Mouse (Mus musculus) inflammation-experienced regulatory T-cells, adult 6 months (primary cell): ENCODE data around the gene Nrg4. TPM values are rescaled to one million over a fixed set of nuclear protein-coding genes. Genes with fewer than 3 reads are reported as not detected.
"Not testable (repeated sequence)": the region's sequence is repeated elsewhere in the genome, so short reads cannot be mapped to it uniquely, and the experiment has no call there.

Source experiments
- ATAC-seq: one replicate; pipeline ENCODE4 v1.8.0; 2017
- polyA plus RNA-seq, 3 experiments: library from polyadenylated mRNA; unstranded; fragments of 100-300 nt; shearing (Covaris generic); gene quantifications; one replicate each; pipeline ENCODE4 v1.2.1; 2017

The Nrg4 gene
- polyA plus RNA-seq, 3 experiments from 2014 or later, result 2.8 to 6.7 (median 4.7) TPM

GRCm38 (mm10) chr9:55313619-55314261, 12.9 kb downstream of the Nrg4 start:
- ATAC-seq, result no peak

DNA sequence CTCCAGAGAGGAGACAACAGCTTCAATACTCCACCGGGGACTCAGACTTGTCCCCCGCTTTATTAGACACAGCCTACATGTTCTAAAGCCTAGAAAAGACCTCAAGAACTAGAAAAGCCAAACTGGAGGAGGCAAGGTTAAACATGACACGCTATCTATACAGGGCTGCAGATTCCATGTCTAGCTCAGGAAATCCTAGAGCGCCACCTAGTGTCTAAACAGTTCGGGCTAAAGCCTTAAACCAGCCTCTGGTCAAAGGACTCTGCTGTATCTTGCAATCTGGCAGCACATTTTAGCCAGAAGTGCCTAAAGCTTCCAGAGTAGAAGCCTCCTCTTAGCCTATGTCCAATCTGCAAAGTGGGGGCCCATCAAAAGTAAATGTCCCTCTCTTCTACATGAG, 15.1 kb downstream of the Nrg4 start:
- ATAC-seq, result no peak

- ATAC-seq, result no peak
These were observed 18.2 kb downstream of the Nrg4 start for GRCm38 (mm10) chr9:55308455-55308854.

DNA sequence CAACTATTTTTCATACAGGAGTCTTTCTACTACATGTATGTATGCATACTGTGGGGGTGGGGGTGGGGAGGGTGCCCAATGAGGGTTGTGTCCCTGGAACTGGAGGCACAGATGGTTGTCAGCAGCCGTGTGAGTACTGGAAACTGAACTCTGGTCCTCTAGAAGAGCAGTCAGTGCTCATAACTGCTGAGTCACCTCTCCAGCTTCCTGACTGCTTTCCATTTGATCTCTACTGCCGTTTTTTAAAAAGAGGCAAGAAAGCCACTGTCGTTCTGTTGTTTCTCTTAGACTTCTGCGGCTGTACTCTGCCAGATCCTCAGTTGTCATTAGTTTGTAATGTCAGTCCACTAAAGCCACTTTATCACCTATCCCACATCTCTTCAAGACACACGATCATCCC, 19.1 kb downstream of the Nrg4 start:
- no peak for ATAC-seq

GRCm38 (mm10) chr9:55307066-55307465, 19.6 kb downstream of the Nrg4 start:
- no peak for ATAC-seq

DNA sequence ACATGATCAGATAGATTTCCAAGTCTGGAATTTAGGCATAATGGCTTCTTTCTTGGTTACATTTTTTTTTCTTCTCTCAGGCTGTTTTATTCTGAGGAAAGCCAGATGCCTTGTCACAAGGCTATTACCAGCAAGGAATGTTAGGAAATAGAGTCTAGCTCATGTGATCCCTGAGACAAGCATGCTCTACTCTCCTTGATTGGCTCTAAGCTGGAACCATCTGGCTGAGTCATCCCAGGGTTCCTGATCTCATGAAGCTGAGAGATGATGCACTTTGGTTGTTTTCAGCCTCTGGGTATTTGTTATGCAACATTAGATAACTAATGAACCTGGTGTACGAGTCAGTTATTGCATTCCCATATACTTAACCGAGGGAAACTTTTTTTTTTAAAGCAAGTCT, 30.4 kb downstream of the Nrg4 start:
- no peak for ATAC-seq

DNA sequence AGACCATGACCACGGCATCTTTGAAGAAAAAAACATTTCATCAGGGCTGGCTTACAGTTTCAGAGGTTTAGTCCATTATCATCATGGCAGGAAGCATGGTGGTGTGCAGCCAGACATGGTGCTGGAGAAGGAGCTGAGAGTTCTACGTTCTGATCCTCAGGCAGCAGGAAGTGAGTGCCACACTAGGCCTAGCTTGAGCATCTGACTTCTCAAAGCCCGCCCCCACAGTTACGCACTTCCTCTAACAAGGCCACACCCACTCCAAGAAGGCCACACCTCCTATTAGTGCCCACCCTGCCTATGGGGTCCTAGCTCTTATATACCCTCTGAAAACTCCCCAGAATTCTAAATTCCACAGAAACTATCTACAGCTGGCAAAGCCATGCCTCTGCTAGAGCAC, 34.7 kb downstream of the Nrg4 start:
- ATAC-seq, result no peak

DNA sequence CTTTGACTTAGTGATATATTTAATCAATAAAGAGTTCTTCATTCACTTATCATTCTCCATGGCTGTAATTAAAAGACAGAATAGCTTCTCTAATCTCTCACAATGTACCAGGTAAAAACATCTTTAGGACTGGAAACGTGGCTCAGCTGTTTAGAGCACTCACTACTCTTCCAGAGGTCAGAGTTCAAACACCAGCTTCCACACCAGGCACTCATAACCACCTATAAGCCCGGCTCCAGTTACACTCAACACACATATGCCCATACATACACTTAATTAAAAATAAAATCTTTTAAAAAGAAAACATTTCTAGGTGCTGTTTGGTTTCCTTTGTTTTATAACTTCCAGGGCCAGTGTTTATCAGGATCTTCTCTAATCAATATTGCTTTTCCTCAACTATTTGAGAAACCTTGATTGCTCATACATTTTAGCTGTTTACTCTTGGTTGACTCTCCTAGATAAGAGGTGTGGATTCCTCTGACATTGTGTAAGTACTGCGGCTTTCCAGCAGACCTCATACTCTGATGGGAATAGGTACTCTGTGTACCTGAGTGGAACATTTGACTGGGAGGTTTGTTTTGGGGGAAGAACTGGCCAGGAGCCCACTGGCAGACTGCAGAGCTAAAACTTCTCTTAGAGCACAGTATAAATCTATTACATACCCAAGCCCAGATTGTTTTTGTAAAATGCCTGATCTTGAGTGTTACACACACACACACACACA, 37.0 kb downstream of the Nrg4 start:
- no peak for ATAC-seq

- ATAC-seq, result no peak
These were observed 41.4 kb downstream of the Nrg4 start for GRCm38 (mm10) chr9:55285197-55285596.

DNA sequence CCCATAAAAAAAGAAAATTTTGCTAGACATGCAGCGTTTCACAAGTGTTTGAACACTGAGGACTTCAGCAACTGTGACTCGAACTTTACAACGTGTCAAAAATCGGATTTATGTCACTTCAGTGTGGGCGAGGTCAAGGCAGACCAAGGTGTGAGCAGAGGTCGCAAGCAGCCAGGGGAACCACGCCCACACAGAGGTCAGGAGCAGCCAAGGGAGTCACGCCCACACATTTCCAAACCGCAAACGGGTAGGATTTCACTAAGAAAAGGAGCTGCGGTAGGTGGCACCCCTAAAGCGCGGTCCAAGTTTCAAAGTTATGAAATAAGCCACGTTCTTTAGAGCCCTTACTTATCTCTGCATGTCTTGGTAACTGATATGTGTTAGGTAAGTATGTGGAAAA, 43.1 kb downstream of the Nrg4 start:
- ATAC-seq, result no peak

- no peak for ATAC-seq
These were observed 47.4 kb downstream of the Nrg4 start for GRCm38 (mm10) chr9:55279114-55279825.

DNA sequence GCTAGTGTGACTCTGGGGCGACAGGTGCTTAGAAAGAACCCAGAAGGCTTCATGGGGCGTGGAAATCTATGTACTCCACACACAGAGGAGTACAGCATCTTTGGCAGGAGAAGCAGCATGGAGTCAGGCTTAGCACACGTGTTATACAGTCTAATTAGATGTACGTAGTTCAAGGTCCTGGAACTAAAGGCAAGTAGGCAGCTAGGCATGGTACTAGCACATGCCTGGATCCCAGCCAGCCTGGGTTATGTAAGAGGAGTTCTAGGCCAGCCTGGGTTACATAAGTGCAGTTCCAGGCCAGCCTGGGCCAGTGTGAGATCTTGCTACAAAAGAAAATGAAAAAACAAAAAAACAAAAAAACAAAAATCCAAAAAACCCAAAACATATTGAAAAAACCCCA, 49.1 kb downstream of the Nrg4 start:
- ATAC-seq, result no peak

DNA sequence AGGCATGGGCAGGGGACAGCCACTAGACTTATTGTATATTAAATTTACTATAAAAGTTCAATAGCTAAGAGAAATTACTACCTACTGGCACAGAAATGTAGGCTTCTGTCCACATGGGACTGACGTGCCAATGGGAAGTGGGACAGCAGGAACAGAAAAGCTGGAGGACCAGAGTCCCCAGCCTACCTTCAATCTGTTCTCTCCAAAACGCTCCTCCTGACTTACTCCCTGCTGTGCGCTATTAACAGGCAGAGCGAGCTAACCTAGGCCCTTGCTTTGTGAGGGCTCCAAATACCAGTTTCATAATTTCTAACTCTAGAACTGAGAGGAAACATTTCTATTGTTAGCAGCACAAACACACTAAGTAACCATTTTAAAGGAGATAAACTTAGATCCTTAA, 52.7 kb downstream of the Nrg4 start:
- no peak for ATAC-seq

- ATAC-seq, result no peak
These were observed 54.6 kb downstream of the Nrg4 start for GRCm38 (mm10) chr9:55271960-55272560.

GRCm38 (mm10) chr9:55264356-55265302, 62.0 kb downstream of the Nrg4 start:
- ATAC-seq, result no peak

DNA sequence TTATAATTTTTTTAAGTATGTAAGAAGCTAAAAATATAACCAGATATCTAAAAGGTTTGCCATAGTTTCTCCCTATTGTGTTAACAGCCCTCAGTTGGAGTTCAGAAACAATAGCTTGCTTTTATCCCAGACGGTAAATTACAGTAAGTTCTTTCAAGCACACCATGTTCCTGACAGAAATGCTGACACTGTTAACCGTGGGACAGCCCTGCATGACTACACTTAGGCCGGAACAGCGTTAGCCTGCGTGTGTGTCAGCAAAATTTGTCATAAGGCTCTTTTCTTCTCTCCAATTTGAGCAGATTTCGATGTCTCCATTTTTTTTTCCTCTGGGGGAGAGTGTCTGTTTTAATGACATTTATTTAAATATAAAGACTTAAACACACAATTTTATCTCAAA, 66.9 kb downstream of the Nrg4 start:
- no peak for ATAC-seq

DNA sequence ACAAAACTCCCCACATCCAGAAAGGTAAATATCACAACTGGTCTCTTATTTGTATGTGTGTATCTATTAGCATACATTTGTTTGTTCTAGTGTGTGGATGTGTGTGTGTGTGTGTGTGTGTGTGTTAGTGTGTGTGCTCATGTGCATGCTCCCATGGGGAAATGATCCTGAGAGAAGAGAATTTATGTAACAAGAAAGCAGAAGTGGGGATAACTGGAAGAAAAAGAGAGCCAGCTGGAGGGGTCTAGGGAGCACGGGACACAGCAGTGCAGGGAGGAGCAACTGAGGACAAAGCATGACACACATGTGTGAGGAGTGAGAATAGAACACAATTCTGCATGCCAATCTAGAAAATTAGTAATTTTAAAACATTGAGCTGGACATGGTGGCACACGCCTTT, 69.5 kb downstream of the Nrg4 start:
- ATAC-seq, result no peak

- ATAC-seq, result no peak
These were observed 71.0 kb downstream of the Nrg4 start for GRCm38 (mm10) chr9:55255604-55256003.

DNA sequence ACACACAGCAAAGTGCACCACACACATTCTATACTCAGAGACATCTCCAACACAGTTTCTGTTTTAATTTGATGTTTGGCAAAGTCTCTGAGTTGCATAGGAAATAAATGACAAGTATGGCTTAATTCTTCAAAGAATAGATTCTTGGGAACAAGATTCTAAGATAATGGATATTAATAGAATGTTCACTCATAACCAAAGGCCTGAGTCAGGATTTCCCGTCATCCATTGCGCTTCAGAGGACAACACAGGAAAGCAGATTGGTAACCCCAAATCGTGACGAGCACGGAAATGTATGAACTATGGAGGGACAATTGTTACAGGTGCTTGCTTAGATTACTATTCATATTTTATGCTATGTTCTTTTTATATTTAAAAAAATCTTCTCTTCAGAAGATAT, 71.6 kb downstream of the Nrg4 start:
- ATAC-seq, result no peak

- no peak for ATAC-seq
These were observed 72.8 kb downstream of the Nrg4 start for GRCm38 (mm10) chr9:55253849-55254248.

DNA sequence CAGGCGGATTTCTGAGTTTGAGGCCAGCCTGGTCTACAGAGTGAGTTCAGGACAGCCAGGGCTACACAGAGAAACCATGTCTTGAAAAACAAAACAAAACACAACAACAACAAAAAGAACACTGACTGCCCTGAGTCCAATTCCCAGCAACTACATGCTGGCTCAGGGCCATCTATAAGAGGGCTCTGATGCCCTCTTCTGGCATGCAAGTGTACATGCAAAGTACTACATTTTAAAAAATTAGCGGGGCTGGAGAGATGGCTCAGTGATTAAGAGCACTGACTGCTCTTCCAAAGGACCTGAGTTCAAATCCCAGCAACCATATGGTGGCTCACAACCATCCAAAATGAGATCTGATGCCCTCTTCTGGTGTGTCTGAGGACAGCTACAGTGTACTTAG, 74.5 kb downstream of the Nrg4 start:
- not testable (repeated sequence) for ATAC-seq

- ATAC-seq, result no peak
These were observed 75.9 kb downstream of the Nrg4 start for GRCm38 (mm10) chr9:55250595-55251247.
